Comparison of ENCODE assay signal across 8 mouse cellular contexts in the genomic region with DNA sequence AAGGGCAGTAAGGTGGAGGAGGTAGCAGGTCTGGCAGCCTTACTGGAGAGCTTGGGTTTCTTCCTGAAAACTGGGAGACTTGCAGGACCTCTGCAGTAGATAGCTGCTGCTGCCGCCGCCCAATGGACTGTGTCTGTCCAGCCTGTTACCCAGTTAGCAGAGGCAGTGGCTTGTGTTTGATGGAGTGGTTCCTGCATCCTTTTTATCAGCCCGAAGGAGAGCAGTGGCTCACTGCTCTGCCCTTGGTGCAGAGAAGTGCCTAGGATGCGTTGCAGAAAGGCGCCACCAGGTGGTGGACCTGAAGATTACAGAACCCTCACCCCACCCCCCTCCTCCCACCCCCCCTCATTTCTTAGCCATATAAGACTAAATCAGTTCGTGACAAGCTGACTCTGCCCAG. TPM values are rescaled to one million over a fixed set of nuclear protein-coding genes. Genes with fewer than 3 reads are reported as not detected.
DNase-seq lines count a peak whose midpoint lies in the region.
"Had no signal": no experiment of that assay in that cellular context is flagged by ENCODE, and none has a peak within 500 bp of the region (broad histone marks: within the 10 kb centered on the region; RNA-seq: fewer than 3 reads in every experiment).

No protein-coding gene starts in this region.

- H3K4me1 ChIP-seq in embryonic facial prominence, embryonic 10.5 days: peaks cover 40% of the 10 kb centered on the region

- H3K4me3 ChIP-seq in embryonic facial prominence, embryonic 10.5 days: no peak overlapping the region
- H3K4me3 ChIP-seq: heart, embryonic 15.5 days had no signal

- peaks cover 17% of the 10 kb centered on the region; the same call in 1 of the 2 replicates for H3K36me3 ChIP-seq in embryonic facial prominence, embryonic 10.5 days (replicated peaks)
- H3K36me3 ChIP-seq: heart, embryonic 15.5 days had no signal

- 22% methylated on average over 6 of the region's 6 CpGs for WGBS in embryonic facial prominence, embryonic 10.5 days

- no peaks in the 10 kb centered on the region for H3K9me3 ChIP-seq in embryonic facial prominence, embryonic 10.5 days
- H3K9me3 ChIP-seq: heart, embryonic 15.5 days had no signal

- no peaks in the 10 kb centered on the region for H3K27me3 ChIP-seq in embryonic facial prominence, embryonic 10.5 days (replicated peaks; ENCODE audit: low read depth, poor library complexity, severe bottlenecking)
- H3K27me3 ChIP-seq: heart, embryonic 15.5 days had no signal

- peak; percentile 50 for DNase-seq in right cerebral cortex, postnatal 14 days
- DNase-seq in right cerebral cortex, adult 2 months (ENCODE audit: low spot score in 2 of 2): no peak
- DNase-seq in adrenal gland, postnatal 10 days: peak; percentile 82
- DNase-seq in embryonic facial prominence, embryonic 10.5 days (ENCODE audit: low spot score): peak; percentile 66
- peak; percentile 77 for DNase-seq in kidney, postnatal 10 days
- DNase-seq in mesoderm, embryonic 11.5 days (ENCODE audit: low read depth, low spot score): peak; percentile 69
- peak; percentile 77 for DNase-seq in thymus, postnatal 0 days (ENCODE audit: low spot score)

- H3K27ac ChIP-seq in embryonic facial prominence, embryonic 10.5 days (replicated peaks): no peak overlapping the region
- H3K27ac ChIP-seq: heart, embryonic 15.5 days had no signal

RNA-seq across cellular contexts. Expression of gene Stk40, which starts 10.2 kb away (rescaled TPM):
- 10 to 100 TPM; 48.4 to 53.0 TPM for total RNA-seq in adrenal gland, postnatal 10 days (2021)
- 43.8 and 44.5 TPM in 2 replicates for polyA plus RNA-seq in embryonic facial prominence, embryonic 10.5 days (2016; fragmentation: Nextera tagmentation; extraction: Ambion mirVana)
- 26.5 and 28.8 TPM in 2 replicates for polyA plus RNA-seq in thymus, postnatal 0 days (2015; fragmentation: Nextera tagmentation; extraction: Ambion mirVana)

RNA-seq across cellular contexts. Expression of gene Lsm10, which starts 17.5 kb away (rescaled TPM):
- 10 to 100 TPM; 18.2 to 23.2 TPM for total RNA-seq in adrenal gland, postnatal 10 days (2021)
- 44.9 and 48.5 TPM in 2 replicates for polyA plus RNA-seq in embryonic facial prominence, embryonic 10.5 days (2016; fragmentation: Nextera tagmentation; extraction: Ambion mirVana)
- polyA plus RNA-seq in thymus, postnatal 0 days (2015; fragmentation: Nextera tagmentation; extraction: Ambion mirVana): 55.9 and 61.0 TPM in 2 replicates

RNA-seq across cellular contexts. Expression of gene Eva1b, which starts 33.6 kb away (rescaled TPM):
- total RNA-seq in adrenal gland, postnatal 10 days (2021): 10 to 100 TPM; 36.3 to 41.2 TPM
- 37.1 and 38.9 TPM in 2 replicates for polyA plus RNA-seq in embryonic facial prominence, embryonic 10.5 days (2016; fragmentation: Nextera tagmentation; extraction: Ambion mirVana)
- 28.2 and 28.7 TPM in 2 replicates for polyA plus RNA-seq in thymus, postnatal 0 days (2015; fragmentation: Nextera tagmentation; extraction: Ambion mirVana)

RNA-seq across cellular contexts. Expression of gene Sh3d21, which starts 49.3 kb away (rescaled TPM):
- 1 to 10 TPM; 3.3 to 3.9 TPM for total RNA-seq in adrenal gland, postnatal 10 days (2021)
- 2.0 and 3.1 TPM in 2 replicates for polyA plus RNA-seq in embryonic facial prominence, embryonic 10.5 days (2016; fragmentation: Nextera tagmentation; extraction: Ambion mirVana)
- polyA plus RNA-seq in thymus, postnatal 0 days (2015; fragmentation: Nextera tagmentation; extraction: Ambion mirVana): 2.2 and 2.7 TPM in 2 replicates

RNA-seq across cellular contexts. Expression of gene Oscp1, which starts 55.6 kb away (rescaled TPM):
- 10 to 100 TPM in 1 of 2 experiments, 1 to 10 TPM in 1; 8.2 to 11.2 TPM for total RNA-seq in adrenal gland, postnatal 10 days (2021)
- polyA plus RNA-seq in embryonic facial prominence, embryonic 10.5 days (2016; fragmentation: Nextera tagmentation; extraction: Ambion mirVana): 21.9 and 24.2 TPM in 2 replicates
- 4.8 and 5.0 TPM in 2 replicates for polyA plus RNA-seq in thymus, postnatal 0 days (2015; fragmentation: Nextera tagmentation; extraction: Ambion mirVana)

Comparison
In these comparisons a context has a peak if more than half of its experiments do, and no peak if none do; other contexts are left out.
1. DNase-seq: peak in right cerebral cortex, postnatal 14 days (single experiment), adrenal gland, postnatal 10 days (single experiment), embryonic facial prominence, embryonic 10.5 days (single experiment), kidney, postnatal 10 days (single experiment), mesoderm, embryonic 11.5 days (single experiment) and thymus, postnatal 0 days (single experiment); none in right cerebral cortex, adult 2 months (0 of 2).